Mouse (Mus musculus) hindbrain, embryonic 10.5 days (tissue): ENCODE results near the gene Oosp1. TPM values are rescaled to one million over a fixed set of nuclear protein-coding genes. Genes with fewer than 3 reads are reported as not detected.

ENCODE experiments used
- polyA plus RNA-seq: library from polyadenylated mRNA; unstranded; fragments of >200 nt; fragmentation: Nextera tagmentation; extraction: Ambion mirVana; gene quantifications from 2 replicates; pipeline ENCODE4 v1.2.1, GENCODE M21; 2016

The Oosp1 gene
- polyA plus RNA-seq, 1 experiment from 2014 or later, result not detected

Other genes with a start within 250 kb of the Oosp1 start
- not detected in 2 replicates for gene Ms4a4b, start 247.6 kb downstream of the Oosp1 start, polyA plus RNA-seq
- gene Ms4a6c, start 221.8 kb downstream of the Oosp1 start, polyA plus RNA-seq, result 2.6 and 2.8 TPM in 2 replicates
- not detected in 2 replicates for gene Gm8369, start 205.2 kb downstream of the Oosp1 start, polyA plus RNA-seq
- 2.5 and 3.5 TPM in 2 replicates for gene Ms4a6b, start 174.6 kb downstream of the Oosp1 start, polyA plus RNA-seq
- 0.39 and 0.72 TPM in 2 replicates for gene Ms4a4d, start 154.3 kb downstream of the Oosp1 start, polyA plus RNA-seq
- 1.4 and 2.8 TPM in 2 replicates for gene Ms4a6d, start 86.3 kb downstream of the Oosp1 start, polyA plus RNA-seq
- not detected in 2 replicates for gene Ms4a2, start 67.4 kb downstream of the Oosp1 start, polyA plus RNA-seq
- gene Ms4a3, start 50.3 kb downstream of the Oosp1 start, polyA plus RNA-seq, result not detected in 2 replicates
- not detected in 2 replicates for gene Oosp2, start 30.6 kb downstream of the Oosp1 start, polyA plus RNA-seq
- gene Oosp3, start 5.9 kb upstream of the Oosp1 start, polyA plus RNA-seq, result not detected in 2 replicates
- not detected in 2 replicates for gene Gif, start 56.4 kb upstream of the Oosp1 start, polyA plus RNA-seq
- gene Mrpl16, start 79.2 kb upstream of the Oosp1 start, polyA plus RNA-seq, result 49.1 and 55.1 TPM in 2 replicates
- 5.8 and 8.7 TPM in 2 replicates for gene Stx3, start 128.3 kb upstream of the Oosp1 start, polyA plus RNA-seq
- gene Olfr1417, start 148.1 kb upstream of the Oosp1 start, polyA plus RNA-seq, result not detected in 2 replicates
- not detected in 2 replicates for gene Olfr1418, start 169.9 kb upstream of the Oosp1 start, polyA plus RNA-seq
- not detected in 2 replicates for gene Olfr1419, start 184.0 kb upstream of the Oosp1 start, polyA plus RNA-seq
- gene Olfr1420, start 195.4 kb upstream of the Oosp1 start, polyA plus RNA-seq, result 0.07 TPM in 1 of 2 replicates, not detected in the other
- gene Patl1, start 221.2 kb upstream of the Oosp1 start, polyA plus RNA-seq, result 22.2 and 23.7 TPM in 2 replicates